Mouse (Mus musculus): ENCODE measurements around the gene Timm13. TPM values are rescaled to one million over a fixed set of nuclear protein-coding genes. Genes with fewer than 3 reads are reported as not detected.

The Timm13 gene
- polyA plus RNA-seq, 1 experiment from 2014 or later: 338 TPM

DNA sequence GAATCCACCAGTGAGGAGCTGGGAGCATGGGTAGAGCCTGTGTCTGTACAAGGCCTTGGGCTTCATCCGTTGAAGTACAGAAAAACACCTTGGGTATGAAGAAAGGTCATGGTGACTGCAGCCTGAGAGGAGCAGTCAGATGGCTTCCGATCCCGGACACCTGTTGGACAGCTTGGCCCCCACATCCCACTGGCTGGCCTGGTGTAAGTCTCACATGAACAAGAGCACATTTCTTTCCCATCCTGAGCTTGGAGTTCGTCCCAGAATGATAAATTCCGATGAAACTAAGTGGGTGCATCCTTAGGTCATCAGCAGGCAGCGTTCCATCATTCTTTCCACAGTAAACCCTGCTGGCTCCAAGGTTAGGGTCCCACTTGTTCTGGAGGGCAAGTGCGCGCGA, 42.9 kb upstream of the Timm13 start:
- H3K9ac ChIP-seq (ENCODE audit: low read length): 0 out of 2 replicates have a peak overlapping the region, but pooled peaks have one; percentile 22
- H3K4me2 ChIP-seq (ENCODE audit: low read length): no peak overlapping the region
- peaks cover 59 to 68% of the 10 kb centered on the region in 2 experiments for H3K4me1 ChIP-seq (ENCODE audit: control insufficient read depth in 2 of 2, insufficient read depth in 2 of 2, low read length in 2 of 2)
- no peaks in the 10 kb centered on the region for H3K36me3 ChIP-seq (ENCODE audit: control insufficient read depth, insufficient read depth, low read length)
- H3K4me3 ChIP-seq (ENCODE audit: control insufficient read depth in 1 of 2, insufficient read depth in 1 of 2, low read depth in 1 of 2, low read length in 2 of 2): no peak overlapping the region
- H3K27me3 ChIP-seq (ENCODE audit: control insufficient read depth, insufficient read depth, low read length): no peaks in the 10 kb centered on the region
- H3K9me3 ChIP-seq (ENCODE audit: control insufficient read depth, low read length): no peaks in the 10 kb centered on the region
- ATAC-seq (ENCODE audit: insufficient number of reproducible peaks, insufficient read depth, low FRiP score, low read depth): no peak
- peak overlapping the region in 1 of 2 experiments; percentile 25; a peak in 1 of 4 replicates for H3K27ac ChIP-seq (replicated peaks in 1 of 2; ENCODE audit: control insufficient read depth in 1 of 2, insufficient read depth in 1 of 2, low read depth in 2 of 2, low read length in 2 of 2)
- 62% methylated on average over 9 of the region's 9 CpGs for WGBS

DNA sequence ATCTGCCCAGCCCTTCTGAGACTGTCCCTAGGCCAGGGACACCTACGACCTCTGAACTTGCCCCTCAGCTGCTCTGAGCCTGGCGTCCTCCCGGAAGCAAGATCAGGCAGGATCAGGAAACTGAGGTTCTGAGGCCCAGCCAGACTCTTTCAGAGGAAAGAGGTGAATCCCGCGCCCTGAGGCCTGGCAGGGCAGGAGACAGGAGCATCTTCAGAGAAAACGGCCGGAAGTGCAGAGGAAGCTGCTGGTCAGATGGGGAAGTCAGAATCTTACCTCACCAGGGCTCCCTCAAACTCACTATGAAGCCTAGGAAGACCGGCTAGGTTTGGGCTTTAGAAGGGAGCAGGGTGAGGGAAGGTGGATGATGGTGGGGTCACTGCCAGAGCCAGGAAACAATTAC, 42.1 kb upstream of the Timm13 start:
- H3K9me3 ChIP-seq (ENCODE audit: control insufficient read depth, low read length): no peaks in the 10 kb centered on the region
- H3K27me3 ChIP-seq (ENCODE audit: control insufficient read depth, insufficient read depth, low read length): no peaks in the 10 kb centered on the region
- H3K4me1 ChIP-seq (ENCODE audit: control insufficient read depth in 2 of 2, insufficient read depth in 2 of 2, low read length in 2 of 2): peaks cover 59 to 69% of the 10 kb centered on the region in 2 experiments
- 61% methylated on average over 8 of the region's 8 CpGs for WGBS
- H3K36me3 ChIP-seq (ENCODE audit: control insufficient read depth, insufficient read depth, low read length): no peaks in the 10 kb centered on the region
- H3K9ac ChIP-seq (ENCODE audit: low read length): no peak overlapping the region
- no peak for ATAC-seq (ENCODE audit: insufficient number of reproducible peaks, insufficient read depth, low FRiP score, low read depth)
- H3K4me2 ChIP-seq (ENCODE audit: low read length): no peak overlapping the region
- no peak overlapping the region for H3K27ac ChIP-seq (replicated peaks in 1 of 2; ENCODE audit: control insufficient read depth in 1 of 2, insufficient read depth in 1 of 2, low read depth in 2 of 2, low read length in 2 of 2)
- H3K4me3 ChIP-seq (ENCODE audit: control insufficient read depth in 1 of 2, insufficient read depth in 1 of 2, low read depth in 1 of 2, low read length in 2 of 2): no peak overlapping the region

DNA sequence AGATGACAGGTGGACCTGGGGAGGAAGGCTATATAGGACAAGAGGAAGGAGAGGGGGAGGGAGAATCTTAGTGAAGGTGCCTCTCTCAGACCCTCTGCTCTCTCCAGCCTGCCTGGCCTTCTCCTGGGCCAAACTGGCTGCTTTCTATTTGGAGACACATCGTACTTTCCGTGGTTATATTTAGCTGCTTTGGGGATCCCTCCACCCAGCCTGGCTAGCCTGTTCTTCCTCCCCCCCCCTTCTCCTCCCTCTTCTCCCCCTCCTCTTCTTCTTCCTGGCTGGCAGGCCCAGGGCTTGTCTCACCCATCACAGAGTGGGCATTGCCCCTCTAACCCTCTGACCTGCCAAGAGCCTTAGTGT, 40.2 kb upstream of the Timm13 start:
- Histone ChIP-seq H3K36me3 (ENCODE audit: control insufficient read depth, insufficient read depth, low read length) (no peaks in the 10 kb centered on the region), H3K9me3 (ENCODE audit: control insufficient read depth, low read length) (no peaks in the 10 kb centered on the region), H3K9ac (ENCODE audit: low read length) (peak overlapping the region; percentile 66), H3K27me3 (ENCODE audit: control insufficient read depth, insufficient read depth, low read length) (no peaks in the 10 kb centered on the region), H3K27ac (replicated peaks in 1 of 2; ENCODE audit: control insufficient read depth in 1 of 2, insufficient read depth in 1 of 2, low read depth in 2 of 2, low read length in 2 of 2) (peak overlapping the region; percentile 94 to 97), H3K4me2 (ENCODE audit: low read length) (peak overlapping the region; percentile 75), H3K4me3 (ENCODE audit: control insufficient read depth in 1 of 2, insufficient read depth in 1 of 2, low read depth in 1 of 2, low read length in 2 of 2) (peak overlapping the region; percentile 9 to 34; a peak in 1 of 4 replicates), H3K4me1 (ENCODE audit: control insufficient read depth in 2 of 2, insufficient read depth in 2 of 2, low read length in 2 of 2) (peaks cover 60 to 74% of the 10 kb centered on the region in 2 experiments)
- WGBS: 8% methylated on average over 2 of the region's 2 CpGs
- peak; percentile 11 for ATAC-seq (ENCODE audit: insufficient number of reproducible peaks, insufficient read depth, low FRiP score, low read depth)

DNA sequence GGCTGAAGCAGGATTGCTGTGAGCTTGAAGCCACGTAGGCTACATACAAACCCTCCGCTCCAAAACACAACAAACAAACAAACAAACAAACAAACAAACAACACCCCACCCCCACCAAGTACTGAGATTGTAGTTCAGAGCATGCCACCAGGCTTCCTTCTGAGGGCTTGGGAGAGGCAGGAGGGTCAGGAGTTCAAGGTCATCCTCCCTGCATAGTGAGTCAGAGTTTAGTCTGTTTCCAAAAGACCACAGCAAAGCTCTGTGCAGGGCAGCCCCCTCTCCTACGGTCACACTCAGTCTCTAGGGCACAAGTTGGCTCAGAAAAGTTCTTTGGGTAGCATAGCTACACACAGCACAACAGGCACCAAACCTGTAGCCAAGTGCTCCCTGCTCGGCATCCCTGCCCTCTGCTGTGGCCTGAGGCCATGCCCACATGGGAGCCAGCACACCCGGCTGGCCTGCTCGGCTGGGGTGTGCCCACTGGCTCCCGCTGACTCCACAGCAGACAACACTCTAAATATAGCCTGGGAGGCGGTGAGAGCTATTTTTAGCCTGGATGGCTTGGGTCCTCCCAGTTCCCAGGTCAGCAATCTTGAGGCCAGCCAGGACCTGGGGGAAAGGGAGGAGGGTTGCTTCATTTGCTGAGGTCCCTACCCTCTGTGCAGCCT, 39.7 kb upstream of the Timm13 start:
- Histone ChIP-seq H3K4me1 (ENCODE audit: control insufficient read depth in 2 of 2, insufficient read depth in 2 of 2, low read length in 2 of 2) (peaks cover 64 to 79% of the 10 kb centered on the region in 2 experiments), H3K4me3 (ENCODE audit: control insufficient read depth in 1 of 2, insufficient read depth in 1 of 2, low read depth in 1 of 2, low read length in 2 of 2) (peak overlapping the region; percentile 27 to 34; a peak in 3 of 4 replicates), H3K9ac (ENCODE audit: low read length) (peak overlapping the region; percentile 66), H3K36me3 (ENCODE audit: control insufficient read depth, insufficient read depth, low read length) (no peaks in the 10 kb centered on the region), H3K27ac (replicated peaks in 1 of 2; ENCODE audit: control insufficient read depth in 1 of 2, insufficient read depth in 1 of 2, low read depth in 2 of 2, low read length in 2 of 2) (peak overlapping the region; percentile 94 to 97), H3K4me2 (ENCODE audit: low read length) (peak overlapping the region; percentile 75), H3K9me3 (ENCODE audit: control insufficient read depth, low read length) (no peaks in the 10 kb centered on the region), H3K27me3 (ENCODE audit: control insufficient read depth, insufficient read depth, low read length) (no peaks in the 10 kb centered on the region)
- peak; percentile 72 for ATAC-seq (ENCODE audit: insufficient number of reproducible peaks, insufficient read depth, low FRiP score, low read depth)
- WGBS: 11% methylated on average over 8 of the region's 8 CpGs

DNA sequence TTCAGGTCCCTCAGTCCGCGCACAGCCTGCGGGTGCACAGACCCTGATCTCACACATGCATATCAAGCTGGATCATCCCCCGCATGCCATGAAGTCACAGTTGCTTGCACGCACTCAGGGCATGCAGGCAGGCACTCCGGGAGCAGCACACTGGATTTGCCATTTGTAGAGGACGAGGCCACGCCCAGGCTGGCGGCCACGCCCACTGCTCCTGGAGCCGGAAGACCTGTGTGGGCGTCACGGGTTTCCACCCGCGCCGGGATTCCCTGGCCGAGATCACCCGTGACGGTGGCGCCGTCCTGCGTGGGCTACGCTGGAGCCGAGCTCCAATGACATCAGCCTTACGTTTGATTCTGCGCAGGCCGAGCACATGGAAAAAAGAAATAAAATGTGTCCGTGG, 38.9 kb upstream of the Timm13 start:
- Histone ChIP-seq H3K9me3 (ENCODE audit: control insufficient read depth, low read length) (no peaks in the 10 kb centered on the region), H3K27me3 (ENCODE audit: control insufficient read depth, insufficient read depth, low read length) (no peaks in the 10 kb centered on the region), H3K36me3 (ENCODE audit: control insufficient read depth, insufficient read depth, low read length) (no peaks in the 10 kb centered on the region), H3K4me2 (ENCODE audit: low read length) (peak overlapping the region; percentile 75), H3K27ac (replicated peaks in 1 of 2; ENCODE audit: control insufficient read depth in 1 of 2, insufficient read depth in 1 of 2, low read depth in 2 of 2, low read length in 2 of 2) (peak overlapping the region; percentile 94 to 97), H3K9ac (ENCODE audit: low read length) (peak overlapping the region; percentile 66), H3K4me3 (ENCODE audit: control insufficient read depth in 1 of 2, insufficient read depth in 1 of 2, low read depth in 1 of 2, low read length in 2 of 2) (peak overlapping the region; percentile 27 to 34), H3K4me1 (ENCODE audit: control insufficient read depth in 2 of 2, insufficient read depth in 2 of 2, low read length in 2 of 2) (peaks cover 69 to 86% of the 10 kb centered on the region in 2 experiments)
- peak; percentile 33; the same call in 1 of the 2 replicates for ATAC-seq (ENCODE audit: insufficient number of reproducible peaks, insufficient read depth, low FRiP score, low read depth)
- 3% methylated on average over 28 of the region's 28 CpGs for WGBS

DNA sequence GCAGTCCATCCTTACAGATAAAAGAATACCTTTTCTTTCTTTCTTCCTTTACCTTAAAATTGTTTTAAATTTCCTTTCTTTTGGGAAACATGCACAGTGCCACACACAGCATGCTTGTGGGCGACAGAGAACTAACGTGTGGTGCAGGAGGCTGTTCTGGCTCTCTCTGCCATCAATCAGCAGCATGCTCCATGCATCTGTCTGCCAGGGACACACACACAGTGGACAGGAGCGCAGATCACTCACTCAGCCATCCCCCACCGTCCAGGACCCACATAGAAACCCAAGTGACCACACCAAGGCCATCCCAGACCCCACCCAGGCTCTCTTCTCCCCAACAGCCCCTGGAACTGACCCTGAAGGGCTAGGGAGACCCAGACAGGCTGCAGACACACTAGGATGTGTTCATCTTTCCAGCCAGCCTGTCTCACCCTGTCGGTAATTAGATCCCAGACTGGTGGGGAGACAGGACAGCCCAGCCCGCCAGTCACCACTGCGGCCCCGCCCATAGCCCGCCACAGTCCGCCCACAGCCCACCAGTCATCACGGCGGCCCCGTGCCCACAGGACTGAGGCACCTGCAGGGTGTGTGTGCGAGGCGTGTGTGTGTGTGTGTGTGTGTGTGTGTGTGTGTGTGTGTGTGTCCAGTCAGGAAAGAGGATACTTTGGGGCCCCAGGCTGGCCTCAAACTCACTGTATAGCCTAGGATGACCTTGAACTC, 38.2 kb upstream of the Timm13 start:
- H3K4me1 ChIP-seq (ENCODE audit: control insufficient read depth in 2 of 2, insufficient read depth in 2 of 2, low read length in 2 of 2): peaks cover 71 to 92% of the 10 kb centered on the region in 2 experiments
- ATAC-seq (ENCODE audit: insufficient number of reproducible peaks, insufficient read depth, low FRiP score, low read depth): no peak
- H3K4me2 ChIP-seq (ENCODE audit: low read length): peak overlapping the region; percentile 75
- peak overlapping the region; percentile 27 to 34 for H3K4me3 ChIP-seq (ENCODE audit: control insufficient read depth in 1 of 2, insufficient read depth in 1 of 2, low read depth in 1 of 2, low read length in 2 of 2)
- no peaks in the 10 kb centered on the region for H3K36me3 ChIP-seq (ENCODE audit: control insufficient read depth, insufficient read depth, low read length)
- H3K9me3 ChIP-seq (ENCODE audit: control insufficient read depth, low read length): no peaks in the 10 kb centered on the region
- peak overlapping the region; percentile 66 for H3K9ac ChIP-seq (ENCODE audit: low read length)
- no peaks in the 10 kb centered on the region for H3K27me3 ChIP-seq (ENCODE audit: control insufficient read depth, insufficient read depth, low read length)
- peak overlapping the region; percentile 94 to 97 for H3K27ac ChIP-seq (replicated peaks in 1 of 2; ENCODE audit: control insufficient read depth in 1 of 2, insufficient read depth in 1 of 2, low read depth in 2 of 2, low read length in 2 of 2)
- WGBS: 7% methylated on average over 15 of the region's 15 CpGs

DNA sequence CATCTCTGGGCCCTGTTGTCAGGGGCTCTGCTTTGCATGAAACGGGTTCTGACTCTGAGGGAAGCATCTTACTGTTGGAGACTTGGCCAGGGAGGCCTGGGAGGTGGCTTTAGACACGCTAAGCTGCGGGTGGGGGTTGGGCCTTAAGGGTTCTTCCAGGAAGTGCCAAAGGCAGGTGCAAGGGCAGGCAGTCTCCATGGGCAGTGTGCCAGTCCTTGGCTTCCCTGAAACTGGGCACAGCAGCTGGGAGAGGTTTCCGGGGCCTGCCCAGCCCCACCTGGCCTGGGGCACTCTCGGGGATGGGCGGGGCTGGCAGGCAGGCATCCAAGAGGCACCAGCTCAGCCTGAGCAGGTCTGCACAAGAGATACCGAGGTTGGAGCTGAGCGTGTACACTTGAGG, 36.9 kb upstream of the Timm13 start:
- Histone ChIP-seq H3K9ac (ENCODE audit: low read length) (0 out of 2 replicates have a peak overlapping the region, but pooled peaks have one; percentile 34), H3K36me3 (ENCODE audit: control insufficient read depth, insufficient read depth, low read length) (no peaks in the 10 kb centered on the region), H3K9me3 (ENCODE audit: control insufficient read depth, low read length) (no peaks in the 10 kb centered on the region), H3K4me3 (ENCODE audit: control insufficient read depth in 1 of 2, insufficient read depth in 1 of 2, low read depth in 1 of 2, low read length in 2 of 2) (no peak overlapping the region), H3K27me3 (ENCODE audit: control insufficient read depth, insufficient read depth, low read length) (no peaks in the 10 kb centered on the region), H3K27ac (replicated peaks in 1 of 2; ENCODE audit: control insufficient read depth in 1 of 2, insufficient read depth in 1 of 2, low read depth in 2 of 2, low read length in 2 of 2) (peak overlapping the region; percentile 1 to 89; a peak in 2 of 4 replicates), H3K4me1 (ENCODE audit: control insufficient read depth in 2 of 2, insufficient read depth in 2 of 2, low read length in 2 of 2) (peaks cover 73 to 93% of the 10 kb centered on the region in 2 experiments), H3K4me2 (ENCODE audit: low read length) (peak overlapping the region; percentile 28; the same call in 1 of the 2 replicates)
- 28% methylated on average over 8 of the region's 8 CpGs for WGBS
- no peak for ATAC-seq (ENCODE audit: insufficient number of reproducible peaks, insufficient read depth, low FRiP score, low read depth)
